Mouse (Mus musculus) E14TG2a.4 (cell line): ENCODE data around the gene Ppt1.

Experiments used
- CTCF ChIP-seq: conservative IDR thresholded peaks from 2 replicates; pipeline ENCODE4 v1.5.1; 2014; ENCODE audit warnings: low read length
- NANOG ChIP-seq: IDR thresholded peaks from 2 replicates; pipeline ENCODE4 v1.6.1; 2014; ENCODE audit warnings: borderline replicate concordance, low read length, mixed read lengths
- POU5F1 ChIP-seq: IDR thresholded peaks from 2 replicates; pipeline ENCODE4 v1.6.1; 2014; ENCODE audit warnings: low read length, borderline replicate concordance

- TF ChIP-seq CTCF (no peak), POU5F1 (no peak), NANOG (no peak)
Observed at GRCm38 (mm10) chr4:122816202-122816601, 19.8 kb upstream of the Ppt1 start.
